30 mouse cellular contexts compared by ENCODE assay signal in genomic region chr14:74651678-74652077, GRCm38 (mm10). TPM values are rescaled to one million over a fixed set of nuclear protein-coding genes. Genes with fewer than 3 reads are reported as not detected.
DNase-seq lines count a peak whose midpoint lies in the region; ATAC-seq lines count a peak whose summit lies in the region.
"Had no signal": no experiment of that assay in that cellular context is flagged by ENCODE, and none has a peak within 500 bp of the region (broad histone marks: within the 10 kb centered on the region; RNA-seq: fewer than 3 reads in every experiment).

No protein-coding gene starts in this region.

- H3K9me3 ChIP-seq in heart, embryonic 15.5 days (replicated peaks) = no peaks in the 10 kb centered on the region
- no peaks in the 10 kb centered on the region for H3K9me3 ChIP-seq in megakaryocyte, embryonic 14.5 days
- H3K9me3 ChIP-seq in liver, embryonic 12.5 days (replicated peaks) = no peaks in the 10 kb centered on the region
- H3K9me3 ChIP-seq: embryonic facial prominence, embryonic 12.5 days; forebrain, embryonic 10.5 days; forebrain, embryonic 15.5 days; hindbrain, embryonic 10.5 days; hindbrain, embryonic 15.5 days; kidney, embryonic 15.5 days; liver, embryonic 15.5 days; lung, embryonic 15.5 days; midbrain, embryonic 10.5 days; midbrain, embryonic 15.5 days; neural tube, embryonic 15.5 days had no signal

- H3K27ac ChIP-seq in heart, embryonic 15.5 days = 0 out of 2 replicates have a peak overlapping the region, but pooled peaks have one; percentile 34
- H3K27ac ChIP-seq in liver, embryonic 12.5 days = no peak overlapping the region
- H3K27ac ChIP-seq: embryonic facial prominence, embryonic 12.5 days; forebrain, embryonic 10.5 days; forebrain, embryonic 15.5 days; hindbrain, embryonic 10.5 days; hindbrain, embryonic 15.5 days; kidney, embryonic 15.5 days; liver, embryonic 15.5 days; lung, embryonic 15.5 days; midbrain, embryonic 10.5 days; midbrain, embryonic 15.5 days; neural tube, embryonic 15.5 days had no signal

- no peaks in the 10 kb centered on the region for H3K27me3 ChIP-seq in heart, embryonic 15.5 days
- no peaks in the 10 kb centered on the region for H3K27me3 ChIP-seq in megakaryocyte, embryonic 14.5 days (replicated peaks)
- H3K27me3 ChIP-seq in liver, embryonic 12.5 days (replicated peaks) = no peaks in the 10 kb centered on the region
- H3K27me3 ChIP-seq: embryonic facial prominence, embryonic 12.5 days; forebrain, embryonic 15.5 days; hindbrain, embryonic 15.5 days; kidney, embryonic 15.5 days; liver, embryonic 15.5 days; lung, embryonic 15.5 days; midbrain, embryonic 15.5 days; neural tube, embryonic 15.5 days had no signal

- H3K36me3 ChIP-seq in heart, embryonic 15.5 days = no peaks in the 10 kb centered on the region
- peaks cover 60% of the 10 kb centered on the region for H3K36me3 ChIP-seq in megakaryocyte, embryonic 14.5 days (replicated peaks; ENCODE audit: low read length)
- H3K36me3 ChIP-seq in liver, embryonic 12.5 days = no peaks in the 10 kb centered on the region
- H3K36me3 ChIP-seq: embryonic facial prominence, embryonic 12.5 days; forebrain, embryonic 10.5 days; forebrain, embryonic 15.5 days; hindbrain, embryonic 10.5 days; hindbrain, embryonic 15.5 days; kidney, embryonic 15.5 days; liver, embryonic 15.5 days; lung, embryonic 15.5 days; midbrain, embryonic 10.5 days; midbrain, embryonic 15.5 days; neural tube, embryonic 15.5 days had no signal

- H3K9ac ChIP-seq in heart, embryonic 15.5 days = no peak overlapping the region
- H3K9ac ChIP-seq in liver, embryonic 12.5 days = no peak overlapping the region
- H3K9ac ChIP-seq: embryonic facial prominence, embryonic 12.5 days; forebrain, embryonic 15.5 days; hindbrain, embryonic 15.5 days; kidney, embryonic 15.5 days; liver, embryonic 15.5 days; lung, embryonic 15.5 days; midbrain, embryonic 15.5 days; neural tube, embryonic 15.5 days had no signal

- H3K4me2 ChIP-seq in heart, embryonic 15.5 days = no peak overlapping the region
- H3K4me2 ChIP-seq in liver, embryonic 12.5 days = no peak overlapping the region
- H3K4me2 ChIP-seq: embryonic facial prominence, embryonic 12.5 days; forebrain, embryonic 15.5 days; hindbrain, embryonic 15.5 days; kidney, embryonic 15.5 days; liver, embryonic 15.5 days; lung, embryonic 15.5 days; midbrain, embryonic 15.5 days; neural tube, embryonic 15.5 days had no signal

- no peak for ATAC-seq in heart, embryonic 15.5 days (replicated peaks; ENCODE audit: insufficient number of reproducible peaks, insufficient read depth, low FRiP score, low read depth)
- ATAC-seq in megakaryocyte, adult 5-6 weeks (ENCODE audit: poor library complexity, severe bottlenecking) = no peak
- peak; percentile 44; the same call in 1 of the 2 replicates for ATAC-seq in liver, embryonic 12.5 days
- ATAC-seq: forebrain, embryonic 15.5 days; inflammation-experienced regulatory T-cells, adult 6 months; midbrain, embryonic 15.5 days had no signal

- no peak for DNase-seq in heart, adult 8-10 months (ENCODE audit: low spot score)
- DNase-seq in frontal cortex, postnatal 14 days (ENCODE audit: low spot score in 2 of 2) = no peak
- no peak for DNase-seq in left cerebral cortex, postnatal 14 days (ENCODE audit: low spot score in 2 of 2)
- DNase-seq: adrenal gland, postnatal 14 days; B cell, adult 2 months; cerebellum, adult 11 months; cerebellum, adult 9-10 months; cerebellum, postnatal 36 days; embryo, embryonic 11 days; kidney, adult 11 months; kidney, postnatal 25 days; lung, postnatal 36 days; right cerebral cortex, postnatal 25 days; thymus, postnatal 14 days had no signal

- WGBS in heart, embryonic 15.5 days = 39% methylated on average over 4 of the region's 4 CpGs
- 29% methylated on average over 4 of the region's 4 CpGs for WGBS in liver, embryonic 12.5 days (ENCODE audit: insufficient replicate concordance)

- H3K4me3 ChIP-seq in heart, embryonic 15.5 days = no peak overlapping the region
- H3K4me3 ChIP-seq in megakaryocyte, embryonic 14.5 days (replicated peaks) = peak overlapping the region; percentile 87
- no peak overlapping the region for H3K4me3 ChIP-seq in liver, embryonic 12.5 days
- H3K4me3 ChIP-seq: embryonic facial prominence, embryonic 12.5 days; forebrain, embryonic 10.5 days; forebrain, embryonic 15.5 days; hindbrain, embryonic 10.5 days; hindbrain, embryonic 15.5 days; kidney, embryonic 15.5 days; liver, embryonic 15.5 days; lung, embryonic 15.5 days; midbrain, embryonic 10.5 days; midbrain, embryonic 15.5 days; neural tube, embryonic 15.5 days had no signal

- peaks cover 15% of the 10 kb centered on the region for H3K4me1 ChIP-seq in heart, embryonic 15.5 days (replicated peaks)
- peaks cover 91% of the 10 kb centered on the region for H3K4me1 ChIP-seq in megakaryocyte, embryonic 14.5 days
- H3K4me1 ChIP-seq in liver, embryonic 12.5 days = peaks cover 22% of the 10 kb centered on the region
- H3K4me1 ChIP-seq: embryonic facial prominence, embryonic 12.5 days; hindbrain, embryonic 10.5 days; hindbrain, embryonic 15.5 days; kidney, embryonic 15.5 days; midbrain, embryonic 10.5 days; midbrain, embryonic 15.5 days had no signal

- intact Hi-C loops in left cerebral cortex, postnatal 14 days (cut with DNase I) = no loop called here

RNA-seq across cellular contexts. Expression of gene Htr2a, which starts 11.0 kb away (rescaled TPM):
- 0.66 and 0.77 TPM in 2 replicates for polyA plus RNA-seq in heart, embryonic 15.5 days (2015; fragmentation: Nextera tagmentation; extraction: Ambion mirVana)
- total RNA-seq in heart, adult 8-10 months (2022) = under 1 TPM; 0.34 to 0.81 (median 0.52) TPM
- polyA plus RNA-seq in megakaryocyte, embryonic 14.5 days (2012; ENCODE audit: insufficient read depth, low replicate concordance) = 0.18 TPM in 1 of 2 replicates, not detected in the other
- 0.18 and 0.21 TPM in 2 replicates for total RNA-seq in megakaryocyte, adult 5-6 weeks (2015)
- not detected in 2 replicates for total RNA-seq in megakaryocyte, adult 5-6 weeks (2017)
- 0.29 and 0.31 TPM in 2 replicates for polyA plus RNA-seq in liver, embryonic 12.5 days (2016; fragmentation: Nextera tagmentation; extraction: Ambion mirVana)
- 10 to 100 TPM; 18.2 to 26.5 TPM for total RNA-seq in left cerebral cortex, postnatal 14 days (2021)

Comparison
In these comparisons a context has a peak if more than half of its experiments do, and no peak if none do; other contexts are left out.
1. RNA of gene Htr2a, which starts 11.0 kb away (total RNA-seq): 18.2 to 26.5 TPM in left cerebral cortex, postnatal 14 days; 0.34 to 0.81 TPM in heart, adult 8-10 months and 0.18 to 0.21 TPM in megakaryocyte, adult 5-6 weeks; every median in the first group is over 10 times any median in the second.